Mouse (Mus musculus) adrenal gland, adult 8-10 months (tissue): ENCODE results near the gene Gnpda2. TPM values are rescaled to one million over a fixed set of nuclear protein-coding genes. Genes with fewer than 3 reads are reported as not detected.

Experiments used
- DNase-seq: peaks from one replicate; pipeline ENCODE4 v3.0.0; 2022
- total RNA-seq, 4 experiments: library from RNA; stranded (reverse); gene quantifications; 2 replicates each; pipeline ENCODE4 v1.2.4; 2022

The Gnpda2 gene
- 10 to 100 TPM; 22.3 to 26.9 (median 23.6) TPM for total RNA-seq

- DNase-seq, result peak; percentile 77
Measured at GRCm38 (mm10) chr5:69591640-69592461, at the start of gene Gnpda2. Gene Gnpda2 (minus strand): TSS chr5:69592340.

- DNase-seq, result no peak
Measured at GRCm38 (mm10) chr5:69634766-69635165, 42.6 kb upstream of the Gnpda2 start.

- DNase-seq, result no peak
Measured at GRCm38 (mm10) chr5:69620899-69621298, 28.8 kb upstream of the Gnpda2 start.

- no peak for DNase-seq
Measured at GRCm38 (mm10) chr5:69613209-69613796, 21.2 kb upstream of the Gnpda2 start.

GRCm38 (mm10) chr5:69601027-69601426, 8.9 kb upstream of the Gnpda2 start:
- DNase-seq, result no peak

- DNase-seq, result no peak
Measured at GRCm38 (mm10) chr5:69557404-69557935, 34.7 kb downstream of the Gnpda2 start.

GRCm38 (mm10) chr5:69556628-69557403, 35.3 kb downstream of the Gnpda2 start, which contains the start of gene Guf1:
Gene Guf1 (plus strand): TSS chr5:69556923.
- peak; percentile 91 for DNase-seq

- DNase-seq, result no peak
Measured at GRCm38 (mm10) chr5:69542489-69542888, 49.7 kb downstream of the Gnpda2 start, which contains the start of gene Yipf7. Gene Yipf7 (minus strand): TSS chr5:69542648.

- DNase-seq, result no peak
Measured at GRCm38 (mm10) chr5:69541680-69542079, 50.5 kb downstream of the Gnpda2 start.

GRCm38 (mm10) chr5:69523944-69524343, 68.2 kb downstream of the Gnpda2 start:
- no peak for DNase-seq

Other genes with a start within 250 kb of the Gnpda2 start
- not detected for gene Yipf7, start 49.7 kb downstream of the Gnpda2 start, total RNA-seq
- gene Guf1, start 35.4 kb downstream of the Gnpda2 start, total RNA-seq, result 10 to 100 TPM; 16.4 to 24.7 (median 19.5) TPM